Mouse (Mus musculus): ENCODE measurements around the gene Ggt1.

Gene Ggt1

DNA sequence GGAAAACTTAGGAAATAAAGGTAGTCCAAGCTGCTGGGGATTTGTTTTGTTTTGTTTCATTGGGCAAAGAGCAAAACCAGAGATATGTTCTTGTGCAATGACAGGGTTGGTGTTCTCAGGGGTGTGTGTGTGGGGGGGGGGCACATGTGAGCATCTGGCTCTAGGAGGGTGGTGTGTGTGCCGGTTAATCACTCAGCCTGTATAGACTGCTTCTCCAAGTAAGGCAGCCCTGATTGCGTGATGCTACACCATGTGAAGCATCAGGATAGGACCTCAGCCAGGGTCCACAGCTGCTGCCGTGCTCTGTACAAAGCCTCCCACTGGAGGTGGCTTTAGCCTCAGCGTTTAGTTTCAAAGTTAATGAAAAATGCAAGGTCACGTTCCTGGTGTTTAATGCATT is 71.6 kb downstream of the Ggt1 start:
- DNase-seq (ENCODE audit: low spot score in 2 of 2) = no peak

DNA sequence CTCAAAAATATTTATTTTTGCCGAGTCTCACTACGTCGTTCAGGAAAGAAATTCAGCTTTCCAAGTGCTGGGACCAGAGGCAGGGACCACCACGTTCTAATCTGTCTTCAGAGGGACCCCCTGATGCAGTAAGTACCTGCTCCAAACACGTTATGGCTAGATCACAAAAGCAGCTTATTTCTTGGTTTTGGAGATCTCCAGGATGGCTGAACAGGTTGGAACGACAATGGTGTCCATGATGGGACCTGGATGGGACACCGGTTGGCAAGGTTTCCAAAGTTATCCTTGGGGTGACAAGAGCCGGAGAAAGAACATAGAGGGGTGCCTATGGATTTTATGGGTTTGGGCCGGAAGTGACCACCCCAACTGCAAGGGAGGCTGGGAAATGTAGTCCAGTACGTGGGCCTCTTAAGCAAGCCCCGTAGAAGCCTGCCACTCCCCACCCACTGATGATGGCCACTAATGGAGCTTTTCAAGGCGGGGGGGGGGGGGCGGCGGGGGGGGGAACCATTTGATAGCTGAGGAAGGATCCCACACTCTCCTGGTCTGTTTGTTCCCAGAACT is 72.3 kb downstream of the Ggt1 start:
- DNase-seq (ENCODE audit: low spot score in 2 of 2) = no peak

DNA sequence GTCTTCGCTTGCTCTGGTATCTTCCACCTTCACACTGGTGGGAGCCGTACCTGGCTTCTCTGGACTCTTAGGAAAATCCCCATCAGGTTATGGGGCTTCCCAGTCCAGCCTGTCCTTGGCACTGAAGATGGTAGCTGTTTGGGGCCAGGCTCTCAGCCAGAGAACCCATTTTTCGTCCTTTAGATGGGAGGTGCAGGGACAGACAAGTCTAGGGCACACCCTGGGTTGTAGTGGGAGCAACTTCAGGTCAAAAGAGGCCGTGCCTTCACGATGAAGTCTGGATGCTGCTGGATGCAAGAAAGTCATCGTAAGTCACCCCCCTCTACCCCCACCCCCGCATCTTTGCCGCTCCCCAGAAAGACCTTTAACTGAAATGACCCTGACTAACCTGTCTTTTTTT is 73.2 kb downstream of the Ggt1 start:
- no peak for DNase-seq (ENCODE audit: low spot score in 2 of 2)

DNA sequence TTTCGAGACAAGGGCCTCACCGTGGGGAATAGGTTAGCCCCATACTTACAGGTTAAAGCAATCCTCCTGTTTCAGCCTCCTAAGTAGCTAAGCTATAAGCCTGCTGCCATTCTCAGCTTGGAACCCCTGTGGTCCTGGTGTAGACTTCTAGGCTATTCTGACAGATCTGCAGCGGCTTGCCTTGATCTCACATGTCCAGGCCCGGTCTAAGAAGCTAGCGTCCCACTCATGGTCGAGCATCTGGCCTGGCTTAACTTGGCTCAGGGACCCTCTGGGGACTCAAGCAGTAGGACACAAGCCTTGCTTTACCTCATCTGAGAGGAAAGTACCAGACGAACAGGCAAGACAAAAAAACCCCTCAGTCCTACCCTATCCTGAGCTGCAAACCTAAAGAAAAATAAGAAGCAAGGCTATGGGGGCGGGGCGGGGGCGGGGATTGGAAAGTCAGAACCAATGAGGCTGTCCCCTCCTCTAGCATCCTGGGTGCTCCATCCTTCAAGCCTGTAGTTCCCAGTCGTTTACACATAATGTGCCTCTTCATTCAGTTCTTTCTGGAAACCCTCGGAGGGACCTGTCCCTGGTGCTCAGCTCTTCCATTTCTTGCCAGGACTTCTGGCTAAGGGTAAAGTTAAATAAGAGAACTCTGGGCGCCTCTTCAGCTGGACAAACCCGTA is 73.8 kb downstream of the Ggt1 start:
- no peak for DNase-seq (ENCODE audit: low spot score in 2 of 2)

DNA sequence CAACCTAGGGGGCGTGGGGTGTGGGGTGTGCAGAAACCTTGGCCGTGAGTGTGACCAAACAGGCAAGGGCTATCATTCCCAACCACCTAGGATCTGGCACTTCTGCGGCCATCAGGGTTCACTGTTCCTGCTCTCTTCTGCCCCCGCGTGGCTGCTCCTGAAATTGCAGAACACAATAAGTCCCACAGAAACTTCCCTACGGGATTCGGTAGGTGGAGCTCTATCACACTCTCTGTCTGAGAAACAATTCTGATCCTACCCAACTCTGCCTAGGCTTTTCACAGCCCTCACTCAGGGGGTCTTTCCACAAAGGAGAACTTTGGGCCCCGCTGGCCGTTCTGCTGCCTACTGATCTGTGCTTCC is 74.3 kb downstream of the Ggt1 start:
- peak; percentile 57 to 74 for DNase-seq (ENCODE audit: low spot score in 2 of 2)
